Mouse (Mus musculus): Measurements from ENCODE around the gene Nr1d2.
"Not testable (repeated sequence)": the region's sequence is repeated elsewhere in the genome, so short reads cannot be mapped to it uniquely, and the experiment has no call there.

The Nr1d2 gene

DNA sequence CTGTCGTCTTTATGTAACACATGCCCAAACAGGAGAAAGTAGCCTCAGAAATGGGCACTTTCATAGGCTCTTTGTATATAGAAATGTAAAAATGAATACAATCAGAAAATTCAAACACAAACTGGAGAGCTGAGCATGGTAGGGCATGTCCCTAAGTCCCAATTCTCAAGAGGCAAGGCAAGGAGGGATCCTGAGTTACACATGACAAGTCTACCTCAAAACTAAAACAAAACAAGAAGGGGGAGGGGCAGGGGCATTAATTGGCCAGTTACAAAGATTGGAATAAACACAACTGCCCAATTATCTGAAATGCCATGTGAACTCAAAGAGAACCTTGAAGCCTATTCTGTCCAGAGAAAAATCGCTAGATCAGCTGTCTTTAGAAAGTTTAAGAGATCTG is 5.9 kb downstream of the Nr1d2 start:
- DNase-seq (ENCODE audit: low read depth, low spot score), result no peak

- DNase-seq (ENCODE audit: low read depth, low spot score), result not testable (repeated sequence)
Measured at GRCm38 (mm10) chr14:18231866-18232265, 7.1 kb downstream of the Nr1d2 start.

GRCm38 (mm10) chr14:18229751-18230150 is 9.2 kb downstream of the Nr1d2 start:
- DNase-seq (ENCODE audit: low read depth, low spot score), result not testable (repeated sequence)

- DNase-seq (ENCODE audit: low read depth, low spot score), result not testable (repeated sequence)
Measured at GRCm38 (mm10) chr14:18226181-18226580, 12.7 kb downstream of the Nr1d2 start.

- DNase-seq (ENCODE audit: low read depth, low spot score), result not testable (repeated sequence)
Measured at GRCm38 (mm10) chr14:18225431-18225830, 13.5 kb downstream of the Nr1d2 start.

DNA sequence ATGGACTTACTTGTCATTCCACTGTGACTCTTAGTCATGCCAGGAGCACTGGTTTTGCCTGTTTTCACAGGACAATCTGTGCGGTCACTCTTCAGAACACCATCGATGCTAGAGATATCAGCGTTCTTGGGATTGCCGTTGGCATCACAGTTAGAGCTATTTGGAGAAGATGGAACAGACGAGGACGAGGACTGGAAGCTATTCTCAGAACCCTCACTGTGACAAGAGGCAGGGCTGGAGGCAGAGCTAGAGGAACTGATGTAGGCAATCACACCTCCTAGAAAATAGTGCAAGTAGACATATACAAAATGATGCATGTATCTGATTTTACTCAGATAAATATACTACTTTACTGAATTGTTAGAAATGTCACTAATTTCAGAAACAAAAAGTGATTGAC is 16.9 kb downstream of the Nr1d2 start:
- no peak for DNase-seq (ENCODE audit: low read depth, low spot score)

DNA sequence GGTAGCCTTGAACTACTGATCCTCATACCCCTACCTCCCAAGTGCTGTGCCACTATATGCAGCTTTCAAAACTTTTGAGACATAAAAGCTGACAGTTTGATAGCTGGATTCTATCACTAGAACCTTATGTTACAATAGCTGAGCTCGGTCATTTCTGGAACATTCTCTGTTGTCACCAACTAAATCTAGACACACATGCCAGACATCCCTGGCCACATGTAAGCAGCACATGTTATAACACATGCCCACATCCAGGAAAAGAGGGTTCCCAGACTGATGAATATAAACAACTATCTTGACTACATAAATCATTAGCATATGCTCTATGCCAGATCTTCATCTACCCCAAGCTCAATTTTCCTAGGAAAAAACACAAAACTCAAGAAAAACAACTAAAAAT is 21.8 kb downstream of the Nr1d2 start:
- no peak for DNase-seq (ENCODE audit: low read depth, low spot score)

DNA sequence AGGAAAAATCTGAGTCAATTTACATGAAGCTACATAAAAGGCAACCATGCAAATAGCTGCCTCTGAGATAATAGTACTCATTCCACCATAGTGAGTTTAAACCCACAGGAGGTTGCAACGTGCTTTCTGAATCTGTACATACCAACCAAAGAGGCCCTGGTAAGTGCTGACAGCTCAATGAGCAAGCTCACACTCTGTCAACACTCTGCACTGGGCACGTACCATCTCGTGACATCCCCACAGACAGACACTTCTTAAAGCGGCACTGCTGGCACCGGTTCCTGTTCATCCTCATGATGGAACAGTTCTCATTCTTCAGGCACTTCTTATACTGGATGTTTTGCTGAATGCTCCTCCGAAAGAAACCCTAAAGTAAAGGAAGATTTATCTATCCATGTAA is 22.5 kb downstream of the Nr1d2 start:
- DNase-seq (ENCODE audit: low read depth, low spot score), result no peak

- DNase-seq (ENCODE audit: low read depth, low spot score), result peak; percentile 40
Measured at GRCm38 (mm10) chr14:18210795-18211194, 28.1 kb downstream of the Nr1d2 start.

DNA sequence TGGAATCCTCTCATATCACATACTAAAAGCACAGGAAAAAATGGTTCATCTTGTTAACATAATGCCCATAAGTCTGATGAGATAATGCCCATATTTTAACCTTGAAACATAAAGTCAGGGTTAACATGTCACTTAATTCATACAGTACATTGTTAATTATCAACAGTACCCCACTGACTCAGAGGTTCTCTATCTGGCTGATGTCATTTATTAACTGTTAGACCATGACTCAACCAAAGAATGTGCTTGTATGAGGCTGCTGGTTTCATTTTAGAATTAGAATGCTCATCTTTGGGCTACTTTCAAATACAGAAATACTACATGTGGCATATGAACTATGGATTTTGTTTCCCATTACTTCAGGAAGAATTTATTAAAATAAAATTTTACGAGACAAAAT is 34.6 kb downstream of the Nr1d2 start:
- not testable (repeated sequence) for DNase-seq (ENCODE audit: low read depth, low spot score)

GRCm38 (mm10) chr14:18201413-18201812 is 37.5 kb downstream of the Nr1d2 start:
- no peak for DNase-seq (ENCODE audit: low read depth, low spot score)

- peak; percentile 54 for DNase-seq (ENCODE audit: low read depth, low spot score)
Measured at GRCm38 (mm10) chr14:18186883-18187417, 52.0 kb downstream of the Nr1d2 start.

GRCm38 (mm10) chr14:18177531-18177930 is 61.4 kb downstream of the Nr1d2 start:
- DNase-seq (ENCODE audit: low read depth, low spot score), result not testable (repeated sequence)

GRCm38 (mm10) chr14:18167597-18167996 is 71.3 kb downstream of the Nr1d2 start:
- DNase-seq (ENCODE audit: low read depth, low spot score), result no peak

DNA sequence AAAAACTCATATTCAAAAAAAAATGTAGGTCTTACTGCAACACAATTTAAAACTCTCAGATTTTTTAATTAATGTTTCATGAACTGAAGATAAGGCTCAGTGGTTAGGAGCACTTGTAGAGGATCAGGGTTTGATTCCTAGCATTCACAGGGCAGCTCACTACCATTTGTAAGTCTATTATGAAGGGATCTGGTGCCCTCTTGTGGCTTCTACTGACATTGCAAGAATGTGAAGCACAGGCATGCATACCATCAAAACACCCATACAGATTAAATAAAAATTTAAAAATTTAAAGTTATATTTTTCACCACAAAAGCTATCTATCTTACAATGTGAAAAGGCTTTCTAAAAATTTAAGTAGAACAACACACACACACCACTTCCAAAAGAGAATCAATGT is 71.9 kb downstream of the Nr1d2 start:
- peak; percentile 54 for DNase-seq (ENCODE audit: low read depth, low spot score)

All from A20 (cell line).